Mouse (Mus musculus): ENCODE measurements around the gene Fzd7. TPM values are rescaled to one million over a fixed set of nuclear protein-coding genes. Genes with fewer than 3 reads are reported as not detected.
A peak's percentile ranks its signal among the peaks of the same experiment; 100 is the strongest.

Gene Fzd7
- total and polyA plus RNA-seq, 3 experiments, result 4.0 to 10.1 (median 4.8) TPM

DNA sequence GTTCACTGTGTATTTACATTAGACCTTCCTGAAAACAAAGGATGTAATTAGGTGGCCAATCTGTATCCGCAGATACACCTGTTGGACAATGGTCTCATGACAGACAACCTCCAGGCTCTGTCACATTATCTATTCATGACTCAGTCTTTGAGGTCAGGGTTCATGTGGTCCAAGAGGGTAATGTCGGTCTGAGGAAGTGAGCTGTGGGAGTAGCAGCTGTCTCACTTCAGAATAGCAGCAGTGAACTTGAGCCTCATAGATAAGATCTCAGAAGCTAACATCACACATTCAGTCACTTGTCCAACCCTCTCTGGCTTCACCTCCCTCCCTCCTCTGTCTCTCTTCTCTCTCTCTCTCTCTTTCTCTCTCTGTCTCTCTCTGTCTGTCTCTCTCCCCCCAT lies 6.6 kb upstream of the Fzd7 start:
- Histone ChIP-seq H3K9me3 (replicated peaks; ENCODE audit: low read length) (no peaks in the 10 kb centered on the region), H3K27ac (ENCODE audit: insufficient read depth, low read depth) (no peak overlapping the region), H3K4me3 (replicated peaks in 1 of 3; ENCODE audit: low read depth in 2 of 3, low read length in 2 of 3, poor library complexity in 1 of 3) (no peak overlapping the region), H3K79me2 (replicated peaks; ENCODE audit: control insufficient read depth, extremely low read depth, insufficient read depth, poor library complexity, severe bottlenecking) (no peaks in the 10 kb centered on the region), H3K27me3 (replicated peaks) (no peaks in the 10 kb centered on the region), H3K4me1 (ENCODE audit: control insufficient read depth in 1 of 2, insufficient read depth in 2 of 2) (peaks cover 3 to 23% of the 10 kb centered on the region in 2 experiments; a peak in 3 of 4 replicates), H3K9ac (ENCODE audit: insufficient read depth, low read depth) (no peak overlapping the region), H3K4me2 (ENCODE audit: insufficient read depth, low read depth, poor library complexity, severe bottlenecking) (no peak overlapping the region), H3K36me3 (replicated peaks in 1 of 2; ENCODE audit: control insufficient read depth in 1 of 2, insufficient read depth in 1 of 2, low read length in 1 of 2) (no peaks in the 10 kb centered on the region)
- TF ChIP-seq EP300 (IDR thresholded peaks at IDR 0.05; ENCODE audit: low read length), result 0 out of 2 replicates have a peak, but pooled peaks have one; percentile 49
- no peak for TF ChIP-seq JUND (conservative IDR thresholded peaks at IDR 0.05; ENCODE audit: low read depth, low read length)
- TF ChIP-seq TBP (conservative IDR thresholded peaks at IDR 0.05; ENCODE audit: low read depth, low read length), result no peak
- no peak for TF ChIP-seq USF1 (IDR thresholded peaks at IDR 0.05; ENCODE audit: low read depth, low read length)
- TF ChIP-seq SIN3A (IDR thresholded peaks at IDR 0.05; ENCODE audit: low read length), result no peak
- TF ChIP-seq TCF12 (IDR thresholded peaks at IDR 0.05; ENCODE audit: low read depth, low read length), result no peak
- 0 out of 2 replicates have a peak, but pooled peaks have one; percentile 22 for TF ChIP-seq ETS1 (conservative IDR thresholded peaks at IDR 0.05; ENCODE audit: low read depth, low read length)
- 0 out of 2 replicates have a peak, but pooled peaks have one; percentile 39 for TF ChIP-seq IRF4 (IDR thresholded peaks at IDR 0.05; ENCODE audit: low read depth, low read length)
- in situ Hi-C loops (cut with MboI; ENCODE audit: low pct_ligation_motif_present, low pct_unique_long_range_greater_than_20kb, low sequenced_read_pairs) (no loop called here), dilution Hi-C loops (cut with MboI; ENCODE audit: extremely low pct_ligation_motif_present, extremely low pct_unique_long_range_greater_than_20kb, low sequenced_read_pairs) (no loop called here)
- DNase-seq (ENCODE audit: extremely low read depth), result peak; percentile 53

GRCm38 (mm10) chr1:59478911-59479310 lies 3.3 kb upstream of the Fzd7 start:
- dilution Hi-C loops (cut with MboI; ENCODE audit: extremely low pct_ligation_motif_present, extremely low pct_unique_long_range_greater_than_20kb, low sequenced_read_pairs), result no loop called here

DNA sequence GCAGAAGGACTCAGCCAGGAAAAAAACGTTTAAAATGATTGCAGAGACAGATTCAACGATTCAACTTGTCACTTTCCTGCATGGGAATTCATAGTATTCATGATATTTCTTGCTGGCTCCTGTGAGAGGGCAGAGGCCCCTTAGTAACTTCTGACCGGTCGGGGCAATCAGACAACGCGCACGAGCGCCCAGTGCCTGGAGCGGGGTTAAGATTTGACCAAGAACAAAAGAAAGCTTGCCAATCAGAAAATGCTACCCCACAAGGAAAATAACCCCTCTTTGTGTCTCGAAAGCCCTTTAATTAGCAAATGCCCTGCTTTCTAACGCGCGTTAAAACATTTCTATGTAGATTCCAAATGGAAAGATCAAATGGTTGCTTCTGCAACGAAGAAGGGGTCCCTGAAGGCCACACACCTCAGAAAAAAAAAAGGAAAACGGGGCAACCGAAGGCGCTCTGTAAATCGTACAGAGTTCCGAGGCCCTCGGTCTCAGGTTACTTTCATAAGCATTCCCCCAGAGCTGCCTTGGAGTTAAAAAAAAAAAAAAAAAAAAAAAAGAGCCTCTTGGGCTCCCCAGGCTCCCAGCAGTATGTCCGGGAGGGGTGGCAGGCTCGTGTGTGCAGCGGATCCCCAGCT lies 1.3 kb upstream of the Fzd7 start:
- dilution Hi-C loops (cut with MboI; ENCODE audit: extremely low pct_ligation_motif_present, extremely low pct_unique_long_range_greater_than_20kb, low sequenced_read_pairs) (no loop called here), in situ Hi-C loops (cut with MboI; ENCODE audit: low pct_ligation_motif_present, low pct_unique_long_range_greater_than_20kb, low sequenced_read_pairs) (no loop called here)
- Histone ChIP-seq H3K4me2 (ENCODE audit: insufficient read depth, low read depth, poor library complexity, severe bottlenecking) (peak overlapping the region; percentile 84), H3K4me1 (ENCODE audit: control insufficient read depth in 1 of 2, insufficient read depth in 2 of 2) (peaks cover 15 to 41% of the 10 kb centered on the region in 2 experiments), H3K27me3 (replicated peaks) (no peaks in the 10 kb centered on the region), H3K9me3 (replicated peaks; ENCODE audit: low read length) (peaks cover 15% of the 10 kb centered on the region), H3K36me3 (replicated peaks in 1 of 2; ENCODE audit: control insufficient read depth in 1 of 2, insufficient read depth in 1 of 2, low read length in 1 of 2) (peaks cover 14 to 20% of the 10 kb centered on the region in 2 experiments), H3K9ac (ENCODE audit: insufficient read depth, low read depth) (peak overlapping the region; percentile 75), H3K79me2 (replicated peaks; ENCODE audit: control insufficient read depth, extremely low read depth, insufficient read depth, poor library complexity, severe bottlenecking) (peaks cover 30% of the 10 kb centered on the region), H3K27ac (ENCODE audit: insufficient read depth, low read depth) (peak overlapping the region; percentile 52), H3K4me3 (replicated peaks in 1 of 3; ENCODE audit: low read depth in 2 of 3, low read length in 2 of 3, poor library complexity in 1 of 3) (peak overlapping the region; percentile 57 to 64 (median 58))
- TF ChIP-seq UBTF (IDR thresholded peaks at IDR 0.05; ENCODE audit: low read depth, low read length), result 0 out of 2 replicates have a peak, but pooled peaks have one; percentile 7
- TF ChIP-seq CHD2 (IDR thresholded peaks at IDR 0.05; ENCODE audit: low read length), result no peak
- TF ChIP-seq ZNF384 (IDR thresholded peaks at IDR 0.05; ENCODE audit: low read depth, low read length), result peak; percentile 83
- DNase-seq (ENCODE audit: extremely low read depth), result no peak

More at GRCm38 (mm10) chr1:59478911-59479310, 3.3 kb upstream of the Fzd7 start:
- Histone ChIP-seq H3K27ac (ENCODE audit: insufficient read depth, low read depth) (no peak overlapping the region), H3K4me1 (ENCODE audit: control insufficient read depth in 1 of 2, insufficient read depth in 2 of 2) (peaks cover 13 to 34% of the 10 kb centered on the region in 2 experiments), H3K36me3 (replicated peaks in 1 of 2; ENCODE audit: control insufficient read depth in 1 of 2, insufficient read depth in 1 of 2, low read length in 1 of 2) (peaks cover 7 to 9% of the 10 kb centered on the region in 2 experiments), H3K27me3 (replicated peaks) (no peaks in the 10 kb centered on the region), H3K4me2 (ENCODE audit: insufficient read depth, low read depth, poor library complexity, severe bottlenecking) (no peak overlapping the region), H3K9ac (ENCODE audit: insufficient read depth, low read depth) (no peak overlapping the region), H3K79me2 (replicated peaks; ENCODE audit: control insufficient read depth, extremely low read depth, insufficient read depth, poor library complexity, severe bottlenecking) (peaks cover 11% of the 10 kb centered on the region), H3K4me3 (replicated peaks in 1 of 3; ENCODE audit: low read depth in 2 of 3, low read length in 2 of 3, poor library complexity in 1 of 3) (no peak overlapping the region), H3K9me3 (replicated peaks; ENCODE audit: low read length) (peaks cover 8% of the 10 kb centered on the region)
- no peak for DNase-seq (ENCODE audit: extremely low read depth)
- in situ Hi-C loops (cut with MboI; ENCODE audit: low pct_ligation_motif_present, low pct_unique_long_range_greater_than_20kb, low sequenced_read_pairs), result no loop called here
- no peak for TF ChIP-seq MAZ (IDR thresholded peaks at IDR 0.05; ENCODE audit: low read depth, low read length)
- no peak for TF ChIP-seq MYC (IDR thresholded peaks at IDR 0.05; ENCODE audit: low read depth, low read length)
- TF ChIP-seq MAX (IDR thresholded peaks at IDR 0.05; ENCODE audit: low read length), result no peak
- no peak for TF ChIP-seq USF1 (IDR thresholded peaks at IDR 0.05; ENCODE audit: low read depth, low read length)
- TF ChIP-seq ZC3H11A (IDR thresholded peaks at IDR 0.05; ENCODE audit: low read depth, low read length), result no peak
- no peak for TF ChIP-seq IRF4 (IDR thresholded peaks at IDR 0.05; ENCODE audit: low read depth, low read length)
- no peak for TF ChIP-seq JUN (IDR thresholded peaks at IDR 0.05; ENCODE audit: insufficient read depth, low read depth, low read length)
- no peak for TF ChIP-seq PAX5 (IDR thresholded peaks at IDR 0.05; ENCODE audit: low read length)
- no peak for TF ChIP-seq POLR2A (IDR thresholded peaks at IDR 0.05; ENCODE audit: low read depth, low read length)
- TF ChIP-seq ELF1 (IDR thresholded peaks at IDR 0.05; ENCODE audit: low read depth, low read length), result no peak
